Mouse (Mus musculus) cerebellum, adult 9-10 months (tissue): ENCODE measurements around the gene Lrrtm4.
A peak's percentile ranks its signal among the peaks of the same experiment; 100 is the strongest.

Source experiments
- DNase-seq: peaks from one replicate; pipeline ENCODE4 v3.0.0; 2022

Lrrtm4 gene

DNA sequence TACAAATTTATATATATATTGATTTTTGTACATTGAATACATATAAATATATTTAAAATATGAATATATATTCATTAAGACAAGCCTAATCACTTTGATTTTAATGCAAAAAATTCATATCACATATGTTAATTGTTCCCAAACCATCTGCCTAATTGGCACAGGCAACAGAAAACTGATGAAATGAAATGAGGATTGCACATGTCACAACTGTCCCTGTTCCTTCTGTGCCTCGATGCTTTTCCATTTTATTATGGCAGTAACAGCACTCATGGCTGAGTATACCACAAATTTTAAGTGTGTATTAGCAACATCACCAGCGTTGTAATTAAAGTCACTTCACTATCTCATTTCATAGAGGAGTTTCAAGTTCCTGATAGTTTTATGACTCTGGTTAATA lies 732.1 kb downstream of the Lrrtm4 start:
- DNase-seq: peak; percentile 11

- no peak for DNase-seq
These were observed 742.0 kb downstream of the Lrrtm4 start for GRCm38 (mm10) chr6:80760641-80761204.

- no peak for DNase-seq
These were observed 767.6 kb downstream of the Lrrtm4 start for GRCm38 (mm10) chr6:80786282-80786681.

DNA sequence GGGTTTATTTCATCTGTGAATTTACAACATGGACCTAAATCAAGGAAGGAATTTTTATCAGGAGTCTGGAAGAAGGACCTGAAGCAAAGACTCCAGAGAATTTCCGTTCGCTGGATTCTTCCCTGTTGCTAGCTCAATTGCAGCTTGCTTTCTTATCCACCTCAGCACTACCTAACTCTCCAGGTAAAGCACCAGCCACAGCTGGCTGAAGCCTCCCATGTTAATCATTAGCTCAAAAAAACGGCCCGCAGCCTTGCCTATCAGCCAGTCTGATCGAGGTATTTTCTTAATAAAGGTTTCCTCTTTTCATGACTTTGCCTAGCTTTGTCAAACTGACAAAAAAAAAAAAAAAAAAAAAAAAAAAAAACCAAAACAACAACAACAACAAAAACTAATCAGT lies 805.1 kb downstream of the Lrrtm4 start:
- DNase-seq: no peak

- no peak for DNase-seq
These were observed 821.1 kb downstream of the Lrrtm4 start for GRCm38 (mm10) chr6:80839784-80840183.

- DNase-seq: no peak
These were observed 826.6 kb downstream of the Lrrtm4 start for GRCm38 (mm10) chr6:80845294-80845693.

DNA sequence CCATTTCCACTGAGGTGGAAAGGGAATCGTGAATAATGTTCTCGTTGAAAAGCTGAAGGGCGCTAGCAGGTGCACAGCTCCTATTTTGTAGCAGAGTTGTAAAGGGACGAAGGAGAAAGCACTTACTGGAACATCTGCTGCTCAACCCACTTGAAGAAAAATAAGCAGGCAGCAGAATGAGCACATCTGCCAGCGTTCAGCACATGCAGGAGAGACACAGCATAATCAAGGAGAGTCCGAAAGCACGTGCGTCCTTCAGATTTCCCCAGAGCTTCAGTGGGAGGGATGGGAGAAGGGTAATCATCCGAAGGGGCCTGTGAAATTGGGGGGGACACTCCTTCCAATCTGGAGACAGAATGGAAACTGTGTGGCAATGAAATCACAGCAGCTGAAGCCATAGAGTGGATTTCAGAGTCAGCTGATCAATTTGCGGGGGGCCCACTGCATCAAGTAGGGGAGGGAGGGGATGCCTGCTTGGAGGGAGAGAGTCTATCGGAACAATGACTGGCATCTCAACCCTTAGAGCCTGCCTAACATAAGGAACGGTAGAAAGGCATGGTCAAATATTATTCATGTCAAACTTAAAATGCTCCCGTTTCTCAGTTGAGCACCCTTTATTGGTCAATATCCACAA lies 838.4 kb downstream of the Lrrtm4 start:
- no peak for DNase-seq
